Mouse (Mus musculus) erythroblast, embryonic 14.5 days (primary cell): ENCODE results near the gene Sgpp2. TPM values are rescaled to one million over a fixed set of nuclear protein-coding genes. Genes with fewer than 3 reads are reported as not detected.

ENCODE experiments used
- H3K27me3 ChIP-seq: 2 replicates; pipeline ENCODE4 v1.6.1; 2012; ENCODE audit warnings: inconsistent platforms; ENCODE audit not compliant: control insufficient read depth
- H3K36me3 ChIP-seq: 2 replicates; pipeline ENCODE4 v1.6.1; 2012; ENCODE audit warnings: mild to moderate bottlenecking, inconsistent platforms; ENCODE audit not compliant: control insufficient read depth
- H3K4me1 ChIP-seq: 2 replicates; pipeline ENCODE4 v1.6.1; 2012; ENCODE audit warnings: inconsistent platforms; ENCODE audit not compliant: control insufficient read depth
- H3K4me3 ChIP-seq: replicated peaks from 2 replicates; pipeline ENCODE3; 2012; ENCODE audit warnings: moderate library complexity, mild to moderate bottlenecking, inconsistent platforms
- H3K9me3 ChIP-seq: 2 replicates; pipeline ENCODE4 v1.6.1; 2012; ENCODE audit warnings: low read length, inconsistent platforms, mixed read lengths; ENCODE audit not compliant: control insufficient read depth
- GATA1 ChIP-seq: IDR thresholded peaks from 2 replicates; pipeline ENCODE4 v1.6.1; 2012; ENCODE audit warnings: low read length, inconsistent platforms, mixed read lengths
- TAL1 ChIP-seq: IDR thresholded peaks from 3 replicates; pipeline ENCODE4 v1.6.1; 2012; ENCODE audit warnings: low read length, inconsistent platforms, mixed read lengths
- polyA plus RNA-seq: library from polyadenylated mRNA; stranded (reverse); fragments of >175 nt; gene quantifications from 2 replicates; pipeline ENCODE4 v1.2.3, GENCODE M21; 2012

Sgpp2 gene
- polyA plus RNA-seq, 1 experiment = not detected

DNA sequence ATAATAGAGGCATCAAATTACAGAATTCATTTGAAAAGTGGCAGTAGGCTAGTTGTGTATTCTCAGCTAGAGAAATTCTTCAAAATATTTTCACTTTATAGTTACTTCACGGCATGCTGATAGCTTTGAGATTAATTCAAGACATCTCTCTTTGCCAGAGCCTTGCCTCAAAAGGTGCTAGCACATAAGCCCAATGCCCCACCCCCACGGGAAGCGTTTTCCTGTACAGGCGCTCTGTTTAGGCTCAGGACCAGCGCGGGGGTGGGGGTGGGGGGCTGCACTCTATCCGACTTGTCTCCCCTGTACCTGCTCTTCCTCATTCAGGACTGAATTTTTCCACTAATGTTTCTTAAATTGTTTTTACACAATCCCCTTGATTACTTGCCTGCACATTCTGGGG lies 1.3 kb downstream of the Sgpp2 start:
- Histone ChIP-seq H3K9me3 (no peaks in the 10 kb centered on the region), H3K27me3 (peaks cover 39% of the 10 kb centered on the region), H3K4me1 (no peaks in the 10 kb centered on the region), H3K36me3 (no peaks in the 10 kb centered on the region), H3K4me3 (no peak overlapping the region)
- no peak for TF ChIP-seq GATA1
- no peak for TF ChIP-seq TAL1

DNA sequence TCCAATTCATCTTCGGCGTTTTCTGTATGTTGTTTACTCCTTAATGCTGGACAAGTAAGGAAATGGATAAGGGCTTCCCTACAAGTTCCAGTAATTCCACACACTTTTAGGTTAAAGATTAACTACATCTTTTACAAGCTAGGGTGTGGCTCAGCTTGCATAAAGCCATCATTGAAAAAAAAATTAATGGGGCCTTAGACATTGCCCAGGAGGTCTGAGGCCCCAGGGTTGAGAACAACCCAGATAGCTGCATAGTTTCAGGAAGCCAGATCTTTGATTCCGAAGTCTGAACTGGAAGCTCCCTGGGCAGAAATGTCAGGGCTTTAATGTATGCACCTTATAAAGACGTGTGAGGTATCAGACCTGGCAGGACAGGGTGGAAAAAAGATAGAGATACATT lies 2.8 kb downstream of the Sgpp2 start:
- H3K36me3 ChIP-seq = no peaks in the 10 kb centered on the region
- no peak overlapping the region for H3K4me3 ChIP-seq
- peaks cover 39% of the 10 kb centered on the region for H3K27me3 ChIP-seq
- H3K9me3 ChIP-seq = no peaks in the 10 kb centered on the region
- no peak for TF ChIP-seq GATA1
- TF ChIP-seq TAL1 = no peak
- H3K4me1 ChIP-seq = no peaks in the 10 kb centered on the region

DNA sequence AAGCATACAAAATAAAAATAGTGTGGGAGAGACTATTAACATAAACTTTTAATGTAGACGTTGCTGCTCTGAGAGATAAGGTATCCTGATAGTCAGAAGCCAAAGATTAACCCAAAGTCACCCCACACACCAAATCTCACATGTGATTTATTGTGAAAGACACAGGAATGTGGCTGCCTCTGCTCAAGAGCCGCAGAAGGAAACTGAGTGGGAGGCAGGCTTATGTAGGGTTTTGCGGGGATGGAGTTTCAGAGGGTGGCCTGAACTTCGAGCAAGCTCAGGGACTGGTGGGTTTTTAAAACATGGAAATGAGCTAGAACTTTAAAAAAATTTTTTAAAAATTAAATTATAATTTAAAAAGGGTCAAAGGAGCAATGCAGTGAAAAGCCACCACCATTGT lies 3.8 kb downstream of the Sgpp2 start:
- no peak overlapping the region for H3K4me3 ChIP-seq
- no peak for TF ChIP-seq TAL1
- no peak for TF ChIP-seq GATA1

DNA sequence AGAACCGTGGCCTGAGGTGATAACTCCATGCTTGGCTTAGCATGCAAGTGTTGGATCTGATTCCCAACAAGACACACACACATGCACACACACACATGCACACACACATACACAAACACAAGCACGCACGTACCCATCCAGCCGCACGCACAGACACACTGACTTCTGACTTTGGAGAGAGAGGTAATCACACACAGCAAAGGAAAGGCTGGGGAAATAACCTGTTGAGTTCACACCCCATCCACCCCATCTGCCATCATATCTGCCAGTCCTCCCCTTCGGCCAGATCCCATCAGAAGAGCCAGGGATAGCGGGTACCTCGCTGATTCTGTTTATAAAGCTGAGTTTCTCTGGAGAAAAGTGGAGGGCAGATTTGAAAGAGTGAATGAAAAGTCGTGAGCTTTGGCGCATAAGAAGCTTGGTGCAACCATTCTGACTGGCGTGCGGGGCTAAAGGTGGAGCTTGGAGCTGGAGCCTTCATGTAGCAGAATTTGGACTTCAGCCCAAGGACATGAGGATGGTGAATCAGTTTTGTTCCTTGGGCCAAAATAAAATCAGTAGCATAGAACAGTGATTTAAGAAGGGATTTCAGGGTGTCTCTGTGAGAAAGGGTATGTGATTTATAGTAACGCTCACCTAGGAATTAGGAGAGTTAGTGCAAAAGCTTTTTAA lies 8.1 kb downstream of the Sgpp2 start:
- H3K9me3 ChIP-seq = no peaks in the 10 kb centered on the region

More for the DNA sequence above, 3.8 kb downstream of the Sgpp2 start:
- Histone ChIP-seq H3K4me1 (no peaks in the 10 kb centered on the region), H3K36me3 (no peaks in the 10 kb centered on the region), H3K9me3 (no peaks in the 10 kb centered on the region), H3K27me3 (peaks cover 33% of the 10 kb centered on the region)

DNA sequence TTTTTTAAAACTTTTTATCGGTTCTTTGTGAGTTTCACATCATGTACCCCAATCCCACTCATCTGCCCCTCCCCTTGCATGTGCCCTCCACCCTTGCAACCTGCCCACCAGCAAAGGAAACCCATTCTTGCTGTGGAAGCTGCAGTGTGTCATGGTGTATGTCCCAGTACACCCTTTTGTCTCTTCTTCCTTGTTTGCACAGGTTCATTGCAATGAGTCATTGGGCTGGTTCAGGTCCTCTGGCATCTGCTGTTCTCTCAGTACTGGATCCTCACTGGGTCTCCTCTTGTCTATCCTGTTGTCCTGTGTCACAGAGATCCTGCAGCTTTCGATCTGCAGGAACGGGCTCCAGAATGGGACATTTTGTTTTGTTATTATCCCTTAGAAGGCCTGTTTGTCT lies 10.1 kb downstream of the Sgpp2 start:
- Histone ChIP-seq H3K4me3 (no peak overlapping the region), H3K4me1 (no peaks in the 10 kb centered on the region), H3K27me3 (no peaks in the 10 kb centered on the region), H3K9me3 (no peaks in the 10 kb centered on the region), H3K36me3 (no peaks in the 10 kb centered on the region)
- no peak for TF ChIP-seq GATA1
- TF ChIP-seq TAL1 = no peak

More for the DNA sequence above, 8.1 kb downstream of the Sgpp2 start:
- H3K36me3 ChIP-seq = no peaks in the 10 kb centered on the region
- H3K4me1 ChIP-seq = no peaks in the 10 kb centered on the region
- H3K27me3 ChIP-seq = no peaks in the 10 kb centered on the region
- H3K4me3 ChIP-seq = no peak overlapping the region
- TF ChIP-seq GATA1 = no peak
- TF ChIP-seq TAL1 = no peak

DNA sequence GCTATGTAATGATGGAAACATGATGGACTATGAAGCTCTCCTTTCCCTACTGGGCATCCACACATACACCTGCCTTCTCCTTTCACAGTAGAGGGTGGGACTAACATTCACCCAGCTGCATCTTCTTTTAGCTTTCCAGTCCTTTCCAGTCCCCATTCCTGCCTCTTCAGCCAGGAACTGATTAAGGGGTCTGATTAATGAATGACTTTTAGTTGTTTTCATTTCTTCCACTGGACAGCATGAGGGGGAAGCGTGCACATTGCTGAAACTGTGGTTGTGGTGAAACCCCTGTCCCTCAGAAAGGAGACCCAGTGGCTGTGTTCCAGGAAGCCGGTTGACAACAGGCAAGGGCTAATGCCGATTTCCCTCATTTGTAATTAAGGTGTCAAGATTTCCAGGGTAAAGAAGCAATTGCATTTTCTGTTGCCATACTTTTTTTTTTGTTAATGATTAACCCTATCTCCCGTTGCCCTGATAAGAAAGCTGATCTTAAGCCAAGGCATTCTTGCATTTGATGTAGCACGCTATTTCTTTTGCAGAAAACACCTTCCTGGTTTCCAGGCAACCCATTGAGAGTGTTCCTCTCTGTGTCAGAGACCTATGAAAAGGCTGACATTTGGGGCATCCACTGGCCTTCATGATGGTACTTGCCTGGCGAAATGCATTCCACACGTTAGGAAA lies 12.1 kb downstream of the Sgpp2 start:
- TF ChIP-seq TAL1 = no peak
- no peak for TF ChIP-seq GATA1
- no peaks in the 10 kb centered on the region for H3K4me1 ChIP-seq
- H3K4me3 ChIP-seq = no peak overlapping the region
- no peaks in the 10 kb centered on the region for H3K27me3 ChIP-seq
- H3K36me3 ChIP-seq = no peaks in the 10 kb centered on the region
- H3K9me3 ChIP-seq = no peaks in the 10 kb centered on the region

DNA sequence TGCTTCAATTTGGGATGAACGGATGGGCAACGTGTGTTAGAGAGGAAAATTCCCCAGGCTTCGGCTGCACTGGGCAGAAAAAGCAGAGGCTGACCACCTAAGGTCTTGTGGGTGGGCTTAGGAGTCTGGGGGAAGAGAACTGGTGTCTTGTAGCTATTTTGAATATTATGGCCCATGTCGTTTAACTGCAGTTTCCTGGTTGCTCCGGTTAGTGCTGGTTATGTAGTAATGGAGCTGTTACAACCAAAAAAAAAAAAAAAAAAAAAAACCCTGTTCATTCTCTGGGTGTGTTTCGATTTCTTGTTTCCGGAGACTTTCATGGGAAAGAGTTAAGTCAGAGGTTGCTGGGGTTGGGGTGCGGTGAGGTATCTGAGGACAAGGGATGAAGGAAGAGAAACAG lies 12.7 kb downstream of the Sgpp2 start:
- TF ChIP-seq GATA1 (no peak), TAL1 (no peak)
- Histone ChIP-seq H3K4me1 (no peaks in the 10 kb centered on the region), H3K4me3 (no peak overlapping the region), H3K36me3 (no peaks in the 10 kb centered on the region), H3K27me3 (no peaks in the 10 kb centered on the region), H3K9me3 (no peaks in the 10 kb centered on the region)

DNA sequence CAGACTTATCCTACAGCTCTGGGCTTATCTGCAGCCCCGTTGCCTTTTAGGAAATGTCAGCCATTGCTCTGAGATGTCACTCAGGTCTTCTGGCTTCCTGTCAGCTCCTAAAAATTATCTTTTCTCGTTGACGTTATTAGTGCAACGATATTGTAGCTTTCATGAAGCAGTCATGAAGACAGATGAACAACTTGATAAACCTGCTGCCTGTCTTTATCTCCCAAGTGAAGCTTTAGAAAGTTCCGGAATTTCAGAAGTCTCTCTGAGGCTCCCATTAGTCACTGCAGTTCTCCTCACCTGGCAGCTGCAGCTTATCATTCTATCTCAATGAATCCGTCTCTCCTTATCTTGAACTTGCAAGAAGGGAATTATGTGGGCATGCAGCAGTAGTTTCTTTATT lies 13.9 kb downstream of the Sgpp2 start:
- H3K9me3 ChIP-seq = no peaks in the 10 kb centered on the region
- no peaks in the 10 kb centered on the region for H3K27me3 ChIP-seq
- H3K4me3 ChIP-seq = no peak overlapping the region
- no peak for TF ChIP-seq GATA1
- TF ChIP-seq TAL1 = no peak
- H3K36me3 ChIP-seq = no peaks in the 10 kb centered on the region
- no peaks in the 10 kb centered on the region for H3K4me1 ChIP-seq

DNA sequence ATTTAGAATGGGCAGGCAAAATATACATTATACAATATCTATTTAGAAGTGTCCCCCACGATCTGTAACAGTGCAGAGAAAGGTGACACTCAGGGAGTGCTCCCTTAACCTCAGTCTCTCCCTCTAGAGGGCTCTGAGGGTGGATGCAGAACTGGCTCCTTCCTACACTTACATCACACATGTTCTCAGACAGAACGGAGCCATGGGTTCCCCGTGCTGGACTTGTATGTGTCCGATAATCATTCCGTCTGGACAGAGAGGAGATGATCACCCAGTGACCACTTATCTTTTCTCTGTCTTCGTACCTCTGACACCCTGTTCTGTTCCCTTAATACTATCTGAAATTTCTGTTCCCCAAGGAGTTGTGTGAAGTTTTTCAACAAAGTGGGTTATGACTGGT lies 15.7 kb downstream of the Sgpp2 start:
- Histone ChIP-seq H3K4me3 (no peak overlapping the region), H3K9me3 (no peaks in the 10 kb centered on the region), H3K36me3 (no peaks in the 10 kb centered on the region), H3K27me3 (no peaks in the 10 kb centered on the region), H3K4me1 (no peaks in the 10 kb centered on the region)
- TF ChIP-seq GATA1 (no peak), TAL1 (no peak)

DNA sequence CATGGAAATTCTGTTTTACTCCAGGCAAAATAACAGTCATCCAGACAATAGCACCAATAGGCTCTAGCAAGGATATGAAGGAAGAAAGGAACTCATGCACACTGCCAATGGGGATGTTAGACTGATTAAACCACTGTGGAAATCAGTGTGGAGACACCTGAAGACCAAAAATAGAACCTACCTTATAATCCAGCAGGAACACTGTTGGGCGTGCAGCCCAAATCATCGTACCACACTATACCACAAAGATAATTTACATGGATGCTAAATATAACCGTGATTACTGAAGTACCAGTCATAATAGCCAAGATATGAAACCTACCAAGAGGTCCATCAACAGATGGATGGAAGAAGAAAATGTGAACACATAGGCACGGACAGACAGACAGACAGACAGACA lies 18.5 kb downstream of the Sgpp2 start:
- no peak overlapping the region for H3K4me3 ChIP-seq
- no peaks in the 10 kb centered on the region for H3K9me3 ChIP-seq
- TF ChIP-seq GATA1 (no peak), TAL1 (no peak)
- no peaks in the 10 kb centered on the region for H3K27me3 ChIP-seq
- no peaks in the 10 kb centered on the region for H3K36me3 ChIP-seq
- H3K4me1 ChIP-seq = no peaks in the 10 kb centered on the region
